In the genomic region with DNA sequence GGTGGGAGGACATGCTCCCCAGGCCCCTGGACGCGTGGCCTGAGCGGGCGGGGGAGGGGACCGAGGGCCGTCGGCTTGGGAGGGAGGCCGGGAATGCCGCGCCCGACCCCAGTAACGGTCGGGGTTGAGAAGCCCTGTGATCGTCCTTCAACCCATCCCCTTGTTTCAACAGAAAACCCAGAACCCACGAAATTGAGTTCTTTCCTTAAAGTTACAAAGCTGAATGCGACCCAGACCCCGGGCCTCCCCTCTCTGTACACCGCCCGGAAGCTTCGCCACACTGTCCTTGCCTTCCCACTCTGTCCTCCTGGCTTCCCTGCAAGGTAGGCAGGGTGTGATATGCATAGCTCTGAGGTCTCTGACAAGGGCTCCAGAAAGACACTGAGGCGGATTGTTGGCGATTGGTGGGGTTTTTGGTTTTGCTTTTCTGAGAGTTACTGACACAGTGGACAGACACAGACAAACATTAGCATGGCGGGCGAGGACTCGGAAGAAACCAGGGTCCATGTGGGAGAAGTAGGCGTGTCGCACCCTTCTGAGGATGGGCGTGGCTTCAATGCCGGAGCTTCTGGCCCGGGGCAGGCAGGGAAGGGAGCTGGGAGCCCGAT, we compare ENCODE assay signal across 8 mouse cellular contexts. TPM values are rescaled to one million over a fixed set of nuclear protein-coding genes. Genes with fewer than 3 reads are reported as not detected.
DNase-seq lines count a peak whose midpoint lies in the region; ATAC-seq lines count a peak whose summit lies in the region.

No protein-coding gene starts in this region.

- peak overlapping the region; percentile 98 for H3K27ac ChIP-seq in hindbrain, embryonic 13.5 days

- DNase-seq in Muller cell, postnatal 12 days (ENCODE audit: inconsistent ontology term) = peak; percentile 83
- DNase-seq in cerebellum, adult 9-11 months = peak; percentile 82
- peak; percentile 70 to 73 for DNase-seq in frontal cortex, postnatal 14 days (ENCODE audit: low spot score in 2 of 2)
- DNase-seq in layer of hippocampus, postnatal 25 days (ENCODE audit: extremely low spot score in 1 of 2, low spot score in 1 of 2) = peak; percentile 65
- peak; percentile 85 for DNase-seq in lung, postnatal 14 days
- DNase-seq in ovary, postnatal 36 days (ENCODE audit: low spot score) = peak; percentile 83
- peak; percentile 80 for DNase-seq in thymus, postnatal 14 days

- peak overlapping the region; percentile 100 for H3K4me3 ChIP-seq in hindbrain, embryonic 13.5 days

- no peaks in the 10 kb centered on the region for H3K27me3 ChIP-seq in hindbrain, embryonic 13.5 days

- peaks cover 43% of the 10 kb centered on the region for H3K4me1 ChIP-seq in hindbrain, embryonic 13.5 days (replicated peaks)

- H3K4me2 ChIP-seq in hindbrain, embryonic 13.5 days = peak overlapping the region; percentile 82

- H3K9ac ChIP-seq in hindbrain, embryonic 13.5 days = peak overlapping the region; percentile 99

- peaks cover 15% of the 10 kb centered on the region for H3K36me3 ChIP-seq in hindbrain, embryonic 13.5 days

- no peaks in the 10 kb centered on the region for H3K9me3 ChIP-seq in hindbrain, embryonic 13.5 days

- ATAC-seq in hindbrain, embryonic 13.5 days (ENCODE audit: low FRiP score) = peak; percentile 84

- under 1% methylated on average over 28 of the region's 31 CpGs for WGBS in hindbrain, embryonic 13.5 days

RNA-seq across cellular contexts. Expression of gene Ewsr1, which starts 0.6 kb away (rescaled TPM):
- polyA plus RNA-seq in hindbrain, embryonic 13.5 days (2015; fragmentation: Nextera tagmentation; extraction: Ambion mirVana) = 670 and 686 TPM in 2 replicates
- total RNA-seq in layer of hippocampus, postnatal 25 days (2021) = 100 to 1,000 TPM; 260 to 353 TPM

RNA-seq across cellular contexts. Expression of gene Rhbdd3, which starts 1.0 kb away (rescaled TPM):
- 30.9 and 35.6 TPM in 2 replicates for polyA plus RNA-seq in hindbrain, embryonic 13.5 days (2015; fragmentation: Nextera tagmentation; extraction: Ambion mirVana)
- total RNA-seq in layer of hippocampus, postnatal 25 days (2021) = 10 to 100 TPM; 20.7 to 23.6 TPM

RNA-seq across cellular contexts. Expression of gene Gas2l1, which starts 34.6 kb away (rescaled TPM):
- 19.1 and 20.2 TPM in 2 replicates for polyA plus RNA-seq in hindbrain, embryonic 13.5 days (2015; fragmentation: Nextera tagmentation; extraction: Ambion mirVana)
- 10 to 100 TPM; 92.4 to 95.2 TPM for total RNA-seq in layer of hippocampus, postnatal 25 days (2021)

RNA-seq across cellular contexts. Expression of gene Rasl10a, which starts 41.8 kb away (rescaled TPM):
- 0.84 and 1.2 TPM in 2 replicates for polyA plus RNA-seq in hindbrain, embryonic 13.5 days (2015; fragmentation: Nextera tagmentation; extraction: Ambion mirVana)
- 10 to 100 TPM; 76.8 to 94.0 TPM for total RNA-seq in layer of hippocampus, postnatal 25 days (2021)

RNA-seq across cellular contexts. Expression of gene Emid1, which starts 52.4 kb away (rescaled TPM):
- 13.8 and 15.9 TPM in 2 replicates for polyA plus RNA-seq in hindbrain, embryonic 13.5 days (2015; fragmentation: Nextera tagmentation; extraction: Ambion mirVana)
- 10 to 100 TPM in 1 of 2 experiments, 1 to 10 TPM in 1; 8.8 to 10.6 TPM for total RNA-seq in layer of hippocampus, postnatal 25 days (2021)

Comparison
In these comparisons a context has a peak if more than half of its experiments do, and no peak if none do; other contexts are left out.
1. Peak in every context shown above with its lines: DNase-seq, ATAC-seq, H3K4me3 ChIP-seq and H3K27ac ChIP-seq.